Mouse (Mus musculus) erythroblast, embryonic 14.5 days (primary cell): Measurements from ENCODE around the gene BC051665.

Experiments used
- GATA1 ChIP-seq: IDR thresholded peaks from 2 replicates; pipeline ENCODE4 v1.6.1; 2012; ENCODE audit warnings: low read length, inconsistent platforms, mixed read lengths
- TAL1 ChIP-seq: IDR thresholded peaks from 3 replicates; pipeline ENCODE4 v1.6.1; 2012; ENCODE audit warnings: low read length, inconsistent platforms, mixed read lengths

GRCm38 (mm10) chr13:60760392-60760791 lies 25.8 kb downstream of the BC051665 start:
- TF ChIP-seq GATA1 (no peak), TAL1 (no peak)
